In genomic region chr2:19011443-19011842, GRCm38 (mm10) we compare ENCODE assay signal across 18 mouse cellular contexts. TPM values are rescaled to one million over a fixed set of nuclear protein-coding genes. Genes with fewer than 3 reads are reported as not detected.
DNase-seq lines count a peak whose midpoint lies in the region; ATAC-seq and TF ChIP-seq lines count a peak whose summit lies in the region.
"Had no signal": no experiment of that assay in that cellular context is flagged by ENCODE, and none has a peak within 500 bp of the region (broad histone marks: within the 10 kb centered on the region; RNA-seq: fewer than 3 reads in every experiment).

No protein-coding gene starts in this region.

- no peaks in the 10 kb centered on the region for H3K79me2 ChIP-seq in MEL (ENCODE audit: control insufficient read depth, insufficient read depth, low read length, poor library complexity)

- H3K36me3 ChIP-seq in MEL (ENCODE audit: control insufficient read depth in 1 of 2, insufficient read depth in 2 of 2, low read length in 2 of 2) = peaks cover 0 to 11% of the 10 kb centered on the region in 2 experiments; a peak in 2 of 4 replicates
- H3K36me3 ChIP-seq: embryonic facial prominence, embryonic 10.5 days; forebrain, embryonic 10.5 days; hindbrain, embryonic 12.5 days; limb, embryonic 10.5 days; midbrain, embryonic 12.5 days had no signal

- H3K9ac ChIP-seq in MEL (ENCODE audit: control insufficient read depth, low read depth, low read length, poor library complexity, severe bottlenecking) = no peak overlapping the region
- H3K9ac ChIP-seq: hindbrain, embryonic 12.5 days; midbrain, embryonic 12.5 days had no signal

- DNase-seq in 416B (ENCODE audit: low read depth) = peak; percentile 78
- peak; percentile 87 for DNase-seq in MEL (ENCODE audit: low read depth, low spot score)
- DNase-seq in thymus, postnatal 10 days (ENCODE audit: low spot score in 2 of 2) = no peak
- DNase-seq in urinary bladder, postnatal 14 days (ENCODE audit: low spot score) = no peak
- DNase-seq in lung, postnatal 25 days (ENCODE audit: low spot score) = no peak
- DNase-seq: cerebellum, postnatal 14 days; kidney, postnatal 10 days; right cerebral cortex, postnatal 14 days had no signal

- TF ChIP-seq CTCF in MEL (IDR thresholded peaks at IDR 0.05 in 2 of 3, conservative IDR thresholded peaks at IDR 0.05 in 1 of 3; ENCODE audit: control insufficient read depth in 1 of 3, insufficient read depth in 1 of 3, low read depth in 2 of 3, low read length in 3 of 3, poor library complexity in 1 of 3, severe bottlenecking in 1 of 3) = no peak

- TF ChIP-seq RAD21 in MEL (IDR thresholded peaks at IDR 0.05; ENCODE audit: low read depth, low read length) = no peak

- no peak for TF ChIP-seq POLR2A in MEL (IDR thresholded peaks at IDR 0.05; ENCODE audit: control insufficient read depth in 1 of 2, insufficient read depth in 1 of 2, low read depth in 1 of 2, low read length in 2 of 2, poor library complexity in 1 of 2)

- peak; percentile 86 to 92 for TF ChIP-seq EP300 in MEL (IDR thresholded peaks at IDR 0.05; ENCODE audit: low read depth in 1 of 2, low read length in 2 of 2)

- H3K4me1 ChIP-seq in MEL (ENCODE audit: control insufficient read depth in 1 of 2, insufficient read depth in 2 of 2, low read length in 2 of 2) = peaks cover 6 to 11% of the 10 kb centered on the region in 2 experiments
- H3K4me1 ChIP-seq: embryonic facial prominence, embryonic 10.5 days; hindbrain, embryonic 12.5 days; limb, embryonic 10.5 days; midbrain, embryonic 12.5 days had no signal

- 0 out of 2 replicates have a peak, but pooled peaks have one; percentile 14 for ATAC-seq in granulocyte monocyte progenitor cell, adult 5-6 weeks (replicated peaks; ENCODE audit: poor library complexity, severe bottlenecking)
- 0 out of 2 replicates have a peak, but pooled peaks have one; percentile 35 for ATAC-seq in megakaryocyte, adult 5-6 weeks (ENCODE audit: poor library complexity, severe bottlenecking)
- ATAC-seq: intestine, postnatal 0 days had no signal

- H3K4me3 ChIP-seq in MEL (ENCODE audit: control insufficient read depth in 1 of 2, insufficient read depth in 1 of 2, low read depth in 2 of 2, low read length in 2 of 2) = no peak overlapping the region
- H3K4me3 ChIP-seq: embryonic facial prominence, embryonic 10.5 days; forebrain, embryonic 10.5 days; hindbrain, embryonic 12.5 days; limb, embryonic 10.5 days; midbrain, embryonic 12.5 days had no signal

- H3K9me3 ChIP-seq in MEL (replicated peaks; ENCODE audit: insufficient read depth, low read length) = no peaks in the 10 kb centered on the region
- H3K9me3 ChIP-seq: embryonic facial prominence, embryonic 10.5 days; forebrain, embryonic 10.5 days; hindbrain, embryonic 12.5 days; limb, embryonic 10.5 days; midbrain, embryonic 12.5 days had no signal

- H3K27ac ChIP-seq in MEL (ENCODE audit: control insufficient read depth, low read depth, low read length) = peak overlapping the region; percentile 60
- H3K27ac ChIP-seq: embryonic facial prominence, embryonic 10.5 days; forebrain, embryonic 10.5 days; hindbrain, embryonic 12.5 days; limb, embryonic 10.5 days; midbrain, embryonic 12.5 days had no signal

- no peaks in the 10 kb centered on the region for H3K27me3 ChIP-seq in MEL (ENCODE audit: control insufficient read depth in 1 of 2, insufficient read depth in 2 of 2, low read length in 2 of 2)
- H3K27me3 ChIP-seq: CH12.LX; hindbrain, embryonic 12.5 days; midbrain, embryonic 12.5 days had no signal

TF ChIP-seq in MEL, 35 proteins besides CTCF, POLR2A, EP300 and RAD21:
- TF ChIP-seq ZKSCAN1 (IDR thresholded peaks at IDR 0.05; ENCODE audit: low read depth, low read length) (no peak), GATA1 (IDR thresholded peaks at IDR 0.05; ENCODE audit: low read depth, low read length) (peak; percentile 95), E2F4 (IDR thresholded peaks at IDR 0.05; ENCODE audit: borderline replicate concordance, low read depth, low read length) (no peak), TCF12 (IDR thresholded peaks at IDR 0.05; ENCODE audit: low read depth, low read length) (peak; percentile 95), ETS1 (IDR thresholded peaks at IDR 0.05; ENCODE audit: low read depth, low read length) (peak; percentile 87), BHLHE40 (IDR thresholded peaks at IDR 0.05; ENCODE audit: borderline replicate concordance, low read depth, low read length) (0 out of 2 replicates have a peak, but pooled peaks have one; percentile 15), JUND (IDR thresholded peaks at IDR 0.05; ENCODE audit: low read depth, low read length) (no peak), HCFC1 (IDR thresholded peaks at IDR 0.05; ENCODE audit: low read depth, low read length) (no peak), TBP (IDR thresholded peaks at IDR 0.05; ENCODE audit: low read depth, low read length) (0 out of 2 replicates have a peak, but pooled peaks have one; percentile 13), ZC3H11A (IDR thresholded peaks at IDR 0.05; ENCODE audit: low read depth, low read length) (no peak), MAZ (IDR thresholded peaks at IDR 0.05; ENCODE audit: low read depth, low read length) (no peak), KAT2A (conservative IDR thresholded peaks at IDR 0.05; ENCODE audit: low read depth, low read length) (no peak), GABPA (IDR thresholded peaks at IDR 0.05; ENCODE audit: low read depth, low read length) (no peak), MEF2A (IDR thresholded peaks at IDR 0.05; ENCODE audit: extremely low read depth, insufficient replicate concordance, low read depth, low read length, poor library complexity, severe bottlenecking) (no peak), UBTF (IDR thresholded peaks at IDR 0.05; ENCODE audit: borderline replicate concordance, insufficient read depth, low read depth, low read length) (no peak), CHD1 (IDR thresholded peaks at IDR 0.05; ENCODE audit: low read depth, low read length) (no peak), NELFE (IDR thresholded peaks at IDR 0.05; ENCODE audit: low read depth, low read length) (no peak), ZMIZ1 (IDR thresholded peaks at IDR 0.05; ENCODE audit: low read depth, low read length) (no peak), MYC (IDR thresholded peaks at IDR 0.05; ENCODE audit: low read depth, low read length) (no peak), ELF1 (IDR thresholded peaks at IDR 0.05; ENCODE audit: low read depth, low read length) (no peak), ZNF384 (IDR thresholded peaks at IDR 0.05; ENCODE audit: low read depth, low read length) (no peak), MXI1 (IDR thresholded peaks at IDR 0.05; ENCODE audit: low read depth, low read length) (no peak; the same call in 1 of the 2 replicates), SMC3 (IDR thresholded peaks at IDR 0.05; ENCODE audit: low read depth, low read length) (no peak), NRF1 (IDR thresholded peaks at IDR 0.05; ENCODE audit: insufficient read depth, low read depth, low read length, poor library complexity, severe bottlenecking) (no peak), RCOR1 (IDR thresholded peaks at IDR 0.05; ENCODE audit: low read depth, low read length) (peak; percentile 81), POLR2AphosphoS2 (IDR thresholded peaks at IDR 0.05; ENCODE audit: low read length) (no peak), CHD2 (IDR thresholded peaks at IDR 0.05; ENCODE audit: low read length) (no peak), MAFK (IDR thresholded peaks at IDR 0.05; ENCODE audit: borderline replicate concordance, low read depth, low read length) (no peak), SIN3A (IDR thresholded peaks at IDR 0.05; ENCODE audit: low read length) (no peak), USF2 (IDR thresholded peaks at IDR 0.05; ENCODE audit: borderline replicate concordance in 1 of 2, insufficient read depth in 1 of 2, low read depth in 1 of 2, low read length in 2 of 2) (no peak), POLR2AphosphoS5 (IDR thresholded peaks at IDR 0.05; ENCODE audit: borderline replicate concordance, low read depth, low read length) (no peak), USF1 (IDR thresholded peaks at IDR 0.05; ENCODE audit: low read depth, low read length) (no peak), MAX (IDR thresholded peaks at IDR 0.05; ENCODE audit: low read length) (no peak), MYB (IDR thresholded peaks at IDR 0.05; ENCODE audit: low read depth, low read length) (peak; percentile 54; the same call in 1 of the 2 replicates), TAL1 (IDR thresholded peaks at IDR 0.05; ENCODE audit: low read length) (peak; percentile 92)

RNA-seq across cellular contexts. Expression of gene 4930426L09Rik, which starts 13.3 kb away (rescaled TPM):
- 0.12 and 0.13 TPM in 2 replicates for total RNA-seq in MEL (2012; rRNA removed)
- polyA plus RNA-seq in MEL (2012; ENCODE audit: insufficient read depth in 1 of 2, insufficient read length in 2 of 2, low read depth in 1 of 2, low replicate concordance in 2 of 2, missing spikeins in 1 of 2) = under 1 TPM in 1 of 2 experiments, not detected in 1; 0.19 TPM
- 1.3 TPM in 1 of 2 replicates, not detected in the other for total RNA-seq in granulocyte monocyte progenitor cell, adult 5-6 weeks (2014; fragmentation: Nextera tagmentation)
- total RNA-seq in granulocyte monocyte progenitor cell, adult 5-6 weeks (2017) = 0.62 TPM in 1 of 2 replicates, not detected in the other
- 2.1 and 3.0 TPM in 2 replicates for total RNA-seq in megakaryocyte, adult 5-6 weeks (2015)
- total RNA-seq in megakaryocyte, adult 5-6 weeks (2017) = 0.53 and 0.59 TPM in 2 replicates
- polyA plus RNA-seq: lung, embryonic 16.5 days had no signal

RNA-seq across cellular contexts. Expression of gene Pip4k2a, which starts 13.5 kb away (rescaled TPM):
- 7.9 and 11.7 TPM in 2 replicates for total RNA-seq in MEL (2012; rRNA removed)
- 10 to 100 TPM in 1 of 2 experiments, not detected in 1; 48.5 TPM for polyA plus RNA-seq in MEL (2012; ENCODE audit: insufficient read depth in 1 of 2, insufficient read length in 2 of 2, low read depth in 1 of 2, low replicate concordance in 2 of 2, missing spikeins in 1 of 2)
- total RNA-seq in granulocyte monocyte progenitor cell, adult 5-6 weeks (2014; fragmentation: Nextera tagmentation) = 29.3 TPM in 2 replicates
- total RNA-seq in granulocyte monocyte progenitor cell, adult 5-6 weeks (2017) = 15.6 and 16.7 TPM in 2 replicates
- total RNA-seq in megakaryocyte, adult 5-6 weeks (2015) = 121 and 123 TPM in 2 replicates
- total RNA-seq in megakaryocyte, adult 5-6 weeks (2017) = 63.0 and 64.8 TPM in 2 replicates

Comparison
In these comparisons a context has a peak if more than half of its experiments do, and no peak if none do; other contexts are left out.
1. DNase-seq: peak in 416B (single experiment) and MEL (single experiment); none in thymus, postnatal 10 days (0 of 2), urinary bladder, postnatal 14 days (single experiment) and lung, postnatal 25 days (single experiment).